Mouse (Mus musculus) spleen, postnatal 14 days (tissue): ENCODE measurements around the gene Immp1l.
A peak's percentile ranks its signal among the peaks of the same experiment; 100 is the strongest.

ENCODE experiments used
- DNase-seq, 2 experiments: peaks; one replicate each; pipeline ENCODE4 v3.0.0; 2021 to 2022; ENCODE audit warnings: low spot score in 2 of 2

Immp1l gene

GRCm38 (mm10) chr2:105903896-105904756 lies at the start of gene Immp1l, which contains the start of gene Elp4:
Gene Immp1l (plus strand): TSS chr2:105904638.
Gene Elp4 (minus strand): TSS chr2:105904564.
- peak; percentile 93 for DNase-seq

GRCm38 (mm10) chr2:105854740-105855139 lies 49.7 kb upstream of the Immp1l start:
- no peak for DNase-seq

- DNase-seq = no peak
Measured at GRCm38 (mm10) chr2:105873403-105873802, 31.0 kb upstream of the Immp1l start.

GRCm38 (mm10) chr2:105890816-105891215 lies 13.6 kb upstream of the Immp1l start:
- no peak for DNase-seq

GRCm38 (mm10) chr2:105904757-105905146 lies 314 bp downstream of the Immp1l start:
- DNase-seq = no peak

- no peak for DNase-seq
Measured at GRCm38 (mm10) chr2:105908351-105908750, 3.9 kb downstream of the Immp1l start.

- DNase-seq = no peak
Measured at GRCm38 (mm10) chr2:105910611-105911010, 6.2 kb downstream of the Immp1l start.

GRCm38 (mm10) chr2:105913655-105914366 lies 9.4 kb downstream of the Immp1l start:
- no peak for DNase-seq

GRCm38 (mm10) chr2:105916671-105917070 lies 12.2 kb downstream of the Immp1l start:
- no peak for DNase-seq

- no peak for DNase-seq
Measured at GRCm38 (mm10) chr2:105917623-105918346, 13.3 kb downstream of the Immp1l start.

GRCm38 (mm10) chr2:105950131-105950530 lies 45.7 kb downstream of the Immp1l start:
- DNase-seq = no peak

- no peak for DNase-seq
Measured at GRCm38 (mm10) chr2:105951350-105951940, 47.0 kb downstream of the Immp1l start.

- DNase-seq = no peak
Measured at GRCm38 (mm10) chr2:105953862-105954261, 49.4 kb downstream of the Immp1l start.

GRCm38 (mm10) chr2:105963447-105963846 lies 59.0 kb downstream of the Immp1l start:
- no peak for DNase-seq

GRCm38 (mm10) chr2:105973941-105974340 lies 69.5 kb downstream of the Immp1l start:
- no peak for DNase-seq

GRCm38 (mm10) chr2:105978065-105978464 lies 73.6 kb downstream of the Immp1l start:
- no peak for DNase-seq

GRCm38 (mm10) chr2:105985206-105985605 lies 80.8 kb downstream of the Immp1l start:
- no peak for DNase-seq

GRCm38 (mm10) chr2:105987131-105987530 lies 82.7 kb downstream of the Immp1l start:
- no peak for DNase-seq

GRCm38 (mm10) chr2:105987999-105988398 lies 83.6 kb downstream of the Immp1l start:
- no peak for DNase-seq

GRCm38 (mm10) chr2:106002835-106003739 lies 98.6 kb downstream of the Immp1l start, which contains the start of gene Dnajc24:
Gene Dnajc24 (minus strand): TSS chr2:106003549.
- peak; percentile 69 to 80 for DNase-seq

GRCm38 (mm10) chr2:106008415-106008814 lies 104.0 kb downstream of the Immp1l start:
- DNase-seq = no peak
